Comparison of ENCODE assay signal across 16 mouse cellular contexts in the genomic region with DNA sequence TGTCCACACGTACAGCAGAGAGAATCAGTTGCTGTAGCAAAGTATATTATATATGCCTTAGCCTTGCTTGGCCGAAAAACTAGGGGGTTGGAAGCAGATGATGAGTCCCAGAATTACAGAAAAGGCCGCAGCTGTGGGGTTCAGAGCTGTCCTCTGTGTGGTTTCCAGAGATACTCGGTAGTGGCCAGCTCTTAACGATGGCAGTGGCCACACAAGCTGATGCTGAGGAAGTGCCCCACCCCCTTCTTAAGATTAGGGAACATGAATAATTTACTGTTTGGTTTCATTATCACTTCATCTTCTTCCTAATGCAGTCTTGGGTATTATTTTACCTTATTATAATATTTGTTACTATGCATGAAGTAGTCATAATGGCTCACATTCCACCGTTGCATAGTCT.
A peak's percentile ranks its signal among the peaks of the same experiment; 100 is the strongest.
DNase-seq lines count a peak whose midpoint lies in the region; ATAC-seq and TF ChIP-seq lines count a peak whose summit lies in the region.
"Had no signal": no experiment of that assay in that cellular context is flagged by ENCODE, and none has a peak within 500 bp of the region (broad histone marks: within the 10 kb centered on the region; RNA-seq: fewer than 3 reads in every experiment).

No protein-coding gene starts in this region.

- H3K4me3 ChIP-seq in hindbrain, embryonic 11.5 days (ENCODE audit: low read depth, low read length) = no peak overlapping the region
- no peak overlapping the region for H3K4me3 ChIP-seq in hindbrain, embryonic 10.5 days
- H3K4me3 ChIP-seq in MEL (ENCODE audit: control insufficient read depth in 1 of 2, insufficient read depth in 1 of 2, low read depth in 2 of 2, low read length in 2 of 2) = no peak overlapping the region
- no peak overlapping the region for H3K4me3 ChIP-seq in kidney, embryonic 14.5 days (ENCODE audit: low read length)
- H3K4me3 ChIP-seq: myocyte had no signal

- TF ChIP-seq CTCF in MEL (IDR thresholded peaks at IDR 0.05 in 2 of 3, conservative IDR thresholded peaks at IDR 0.05 in 1 of 3; ENCODE audit: control insufficient read depth in 1 of 3, insufficient read depth in 1 of 3, low read depth in 2 of 3, low read length in 3 of 3, poor library complexity in 1 of 3, severe bottlenecking in 1 of 3) = no peak

- H3K9ac ChIP-seq in hindbrain, embryonic 11.5 days (ENCODE audit: low read depth, low read length) = no peak overlapping the region
- no peak overlapping the region for H3K9ac ChIP-seq in MEL (ENCODE audit: control insufficient read depth, low read depth, low read length, poor library complexity, severe bottlenecking)
- H3K9ac ChIP-seq in kidney, embryonic 14.5 days (ENCODE audit: low read depth, low read length) = no peak overlapping the region
- H3K9ac ChIP-seq: liver, embryonic 14.5 days had no signal

- H3K4me2 ChIP-seq in hindbrain, embryonic 11.5 days (replicated peaks; ENCODE audit: low read depth, low read length) = no peak overlapping the region
- no peak overlapping the region for H3K4me2 ChIP-seq in kidney, embryonic 14.5 days (replicated peaks; ENCODE audit: low read depth, low read length)

- 79% methylated on average over 6 of the region's 6 CpGs for WGBS in hindbrain, embryonic 11.5 days
- WGBS in hindbrain, embryonic 10.5 days = 85% methylated on average over 6 of the region's 6 CpGs
- 80% methylated on average over 6 of the region's 6 CpGs for WGBS in kidney, embryonic 14.5 days

- no peaks in the 10 kb centered on the region for H3K9me3 ChIP-seq in hindbrain, embryonic 11.5 days (ENCODE audit: control insufficient read depth, low read length)
- no peaks in the 10 kb centered on the region for H3K9me3 ChIP-seq in hindbrain, embryonic 10.5 days
- no peaks in the 10 kb centered on the region for H3K9me3 ChIP-seq in MEL (replicated peaks; ENCODE audit: insufficient read depth, low read length)
- no peaks in the 10 kb centered on the region for H3K9me3 ChIP-seq in kidney, embryonic 14.5 days (ENCODE audit: control insufficient read depth, low read length)

- H3K27me3 ChIP-seq in hindbrain, embryonic 11.5 days (ENCODE audit: control insufficient read depth, insufficient read depth, low read length) = no peaks in the 10 kb centered on the region
- peaks cover 6% of the 10 kb centered on the region; the same call in 1 of the 2 replicates for H3K27me3 ChIP-seq in hindbrain, embryonic 10.5 days (ENCODE audit: insufficient read depth, poor library complexity, severe bottlenecking)
- no peaks in the 10 kb centered on the region; a peak in 1 of 4 replicates for H3K27me3 ChIP-seq in MEL (ENCODE audit: control insufficient read depth in 1 of 2, insufficient read depth in 2 of 2, low read length in 2 of 2)
- no peaks in the 10 kb centered on the region for H3K27me3 ChIP-seq in kidney, embryonic 14.5 days (ENCODE audit: control insufficient read depth, insufficient read depth, low read length)

- TF ChIP-seq EP300 in MEL (IDR thresholded peaks at IDR 0.05; ENCODE audit: low read depth in 1 of 2, low read length in 2 of 2) = no peak

- no peak for DNase-seq in hindbrain, embryonic 11.5 days (ENCODE audit: low spot score)
- no peak for DNase-seq in hindbrain, embryonic 10.5 days (ENCODE audit: low spot score)
- DNase-seq in MEL (ENCODE audit: low read depth, low spot score) = peak; percentile 7
- no peak for DNase-seq in thymus, postnatal 14 days
- no peak for DNase-seq in thymus, postnatal 36 days
- DNase-seq: adrenal gland, postnatal 25 days; cerebellum, postnatal 10 days; gastrocnemius, postnatal 10 days; heart, postnatal 36 days; kidney, postnatal 14 days; lung, postnatal 36 days had no signal

- no peak for TF ChIP-seq RAD21 in MEL (IDR thresholded peaks at IDR 0.05; ENCODE audit: low read depth, low read length)

- TF ChIP-seq POLR2A in MEL (IDR thresholded peaks at IDR 0.05; ENCODE audit: control insufficient read depth in 1 of 2, insufficient read depth in 1 of 2, low read depth in 1 of 2, low read length in 2 of 2, poor library complexity in 1 of 2) = no peak

- ATAC-seq in hindbrain, embryonic 11.5 days (ENCODE audit: low FRiP score) = 0 out of 2 replicates have a peak, but pooled peaks have one; percentile 59
- peak; percentile 92 for ATAC-seq in granulocyte monocyte progenitor cell, adult 5-6 weeks (replicated peaks; ENCODE audit: poor library complexity, severe bottlenecking)
- ATAC-seq in megakaryocyte-erythroid progenitor cell, adult 5-6 weeks (replicated peaks; ENCODE audit: low FRiP score, low TSS enrichment, poor library complexity, severe bottlenecking) = 0 out of 2 replicates have a peak, but pooled peaks have one; percentile 26
- ATAC-seq in kidney, embryonic 14.5 days (ENCODE audit: low FRiP score, low TSS enrichment) = no peak

- no peak overlapping the region for H3K27ac ChIP-seq in hindbrain, embryonic 11.5 days (ENCODE audit: low read depth, low read length)
- no peak overlapping the region for H3K27ac ChIP-seq in hindbrain, embryonic 10.5 days
- H3K27ac ChIP-seq in MEL (ENCODE audit: control insufficient read depth, low read depth, low read length) = no peak overlapping the region
- H3K27ac ChIP-seq in kidney, embryonic 14.5 days (ENCODE audit: low read depth, low read length) = no peak overlapping the region
- H3K27ac ChIP-seq: liver, embryonic 14.5 days had no signal

- H3K79me2 ChIP-seq in MEL (ENCODE audit: control insufficient read depth, insufficient read depth, low read length, poor library complexity) = no peaks in the 10 kb centered on the region

- no peaks in the 10 kb centered on the region for H3K4me1 ChIP-seq in hindbrain, embryonic 11.5 days (replicated peaks; ENCODE audit: control insufficient read depth, insufficient read depth, low read length)
- peaks cover 17% of the 10 kb centered on the region for H3K4me1 ChIP-seq in hindbrain, embryonic 10.5 days (replicated peaks)
- H3K4me1 ChIP-seq in MEL (ENCODE audit: control insufficient read depth in 1 of 2, insufficient read depth in 2 of 2, low read length in 2 of 2) = no peaks in the 10 kb centered on the region; a peak in 1 of 4 replicates
- H3K4me1 ChIP-seq in kidney, embryonic 14.5 days (ENCODE audit: control insufficient read depth, insufficient read depth, low read length) = no peaks in the 10 kb centered on the region

- no peaks in the 10 kb centered on the region for H3K36me3 ChIP-seq in hindbrain, embryonic 11.5 days (ENCODE audit: control insufficient read depth, insufficient read depth, low read length)
- peaks cover 37% of the 10 kb centered on the region for H3K36me3 ChIP-seq in hindbrain, embryonic 10.5 days
- no peaks in the 10 kb centered on the region for H3K36me3 ChIP-seq in MEL (ENCODE audit: control insufficient read depth in 1 of 2, insufficient read depth in 2 of 2, low read length in 2 of 2)
- H3K36me3 ChIP-seq in kidney, embryonic 14.5 days (ENCODE audit: control insufficient read depth, insufficient read depth, low read length) = 0 out of 2 replicates have a peak, but pooled peaks cover 6% of the 10 kb centered on the region

TF ChIP-seq in MEL, 35 proteins besides CTCF, POLR2A, EP300 and RAD21:
- TF ChIP-seq USF1 (IDR thresholded peaks at IDR 0.05; ENCODE audit: low read depth, low read length) (no peak), ELF1 (IDR thresholded peaks at IDR 0.05; ENCODE audit: low read depth, low read length) (no peak), TBP (IDR thresholded peaks at IDR 0.05; ENCODE audit: low read depth, low read length) (no peak), MXI1 (IDR thresholded peaks at IDR 0.05; ENCODE audit: low read depth, low read length) (no peak), SIN3A (IDR thresholded peaks at IDR 0.05; ENCODE audit: low read length) (no peak), RCOR1 (IDR thresholded peaks at IDR 0.05; ENCODE audit: low read depth, low read length) (no peak), POLR2AphosphoS2 (IDR thresholded peaks at IDR 0.05; ENCODE audit: low read length) (no peak), MAFK (IDR thresholded peaks at IDR 0.05; ENCODE audit: borderline replicate concordance, low read depth, low read length) (no peak), MYC (IDR thresholded peaks at IDR 0.05; ENCODE audit: low read depth, low read length) (no peak)
